Mouse (Mus musculus) CD4-positive, CD25-positive, alpha-beta regulatory T cell, adult 2 months (primary cell): Measurements from ENCODE around the gene Lypd5.
A peak's percentile ranks its signal among the peaks of the same experiment; 100 is the strongest.
"Not testable (repeated sequence)": the region's sequence is repeated elsewhere in the genome, so short reads cannot be mapped to it uniquely, and the experiment has no call there.

Source experiments
- DNase-seq: peaks from one replicate; pipeline ENCODE4 v3.0.0-alpha.2; 2012; ENCODE audit warnings: low read depth, low spot score

Gene Lypd5

GRCm38 (mm10) chr7:24382730-24383372 lies 33.9 kb downstream of the Lypd5 start:
- DNase-seq, result peak; percentile 51

GRCm38 (mm10) chr7:24384070-24384469 lies 35.1 kb downstream of the Lypd5 start:
- no peak for DNase-seq

GRCm38 (mm10) chr7:24384827-24385226 lies 35.8 kb downstream of the Lypd5 start:
- DNase-seq, result peak; percentile 90

GRCm38 (mm10) chr7:24387059-24387556 lies 38.1 kb downstream of the Lypd5 start:
- DNase-seq, result no peak

- no peak for DNase-seq
These were observed 40.7 kb downstream of the Lypd5 start for GRCm38 (mm10) chr7:24389516-24390187.

- no peak for DNase-seq
These were observed 41.5 kb downstream of the Lypd5 start for GRCm38 (mm10) chr7:24390512-24390911.

- no peak for DNase-seq
These were observed 42.1 kb downstream of the Lypd5 start for GRCm38 (mm10) chr7:24391077-24391476.

GRCm38 (mm10) chr7:24391687-24392086 lies 42.7 kb downstream of the Lypd5 start:
- no peak for DNase-seq

GRCm38 (mm10) chr7:24394054-24394453 lies 45.1 kb downstream of the Lypd5 start:
- DNase-seq, result no peak

GRCm38 (mm10) chr7:24394475-24395161 lies 45.6 kb downstream of the Lypd5 start:
- peak; percentile 67 for DNase-seq

GRCm38 (mm10) chr7:24396832-24397231 lies 47.8 kb downstream of the Lypd5 start:
- DNase-seq, result no peak

GRCm38 (mm10) chr7:24398364-24398913 lies 49.4 kb downstream of the Lypd5 start:
- no peak for DNase-seq

- peak; percentile 100 for DNase-seq
These were observed 50.5 kb downstream of the Lypd5 start, which contains the start of gene Smg9 for GRCm38 (mm10) chr7:24399256-24400081. TSS of gene Smg9 (plus strand) at chr7:24399619.

GRCm38 (mm10) chr7:24400082-24400452 lies 51.1 kb downstream of the Lypd5 start:
- DNase-seq, result no peak

GRCm38 (mm10) chr7:24400489-24400888 lies 51.5 kb downstream of the Lypd5 start:
- DNase-seq, result not testable (repeated sequence)

- DNase-seq, result peak; percentile 62
These were observed 53.9 kb downstream of the Lypd5 start for GRCm38 (mm10) chr7:24402851-24403250.
